Mouse (Mus musculus): Measurements from ENCODE around the gene Armc2. TPM values are rescaled to one million over a fixed set of nuclear protein-coding genes. Genes with fewer than 3 reads are reported as not detected.

Armc2 gene
- total and polyA plus RNA-seq, 3 experiments, result 0.34 to 0.99 (median 0.90) TPM

- no peak overlapping the region for H3K4me3 ChIP-seq (replicated peaks in 1 of 3; ENCODE audit: low read depth in 2 of 3, low read length in 2 of 3, poor library complexity in 1 of 3)
- H3K9ac ChIP-seq (ENCODE audit: insufficient read depth, low read depth), result no peak overlapping the region
- no peak overlapping the region for H3K27ac ChIP-seq (ENCODE audit: insufficient read depth, low read depth)
- no peaks in the 10 kb centered on the region for H3K36me3 ChIP-seq (replicated peaks in 1 of 2; ENCODE audit: control insufficient read depth in 1 of 2, insufficient read depth in 1 of 2, low read length in 1 of 2)
- H3K79me2 ChIP-seq (replicated peaks; ENCODE audit: control insufficient read depth, extremely low read depth, insufficient read depth, poor library complexity, severe bottlenecking), result no peaks in the 10 kb centered on the region
- no peaks in the 10 kb centered on the region for H3K27me3 ChIP-seq (replicated peaks)
- no peak for DNase-seq (ENCODE audit: extremely low read depth)
- H3K9me3 ChIP-seq (replicated peaks; ENCODE audit: low read length), result no peaks in the 10 kb centered on the region
- H3K4me1 ChIP-seq (ENCODE audit: control insufficient read depth in 1 of 2, insufficient read depth in 2 of 2), result no peaks in the 10 kb centered on the region
- dilution Hi-C loops (cut with MboI; ENCODE audit: extremely low pct_ligation_motif_present, extremely low pct_unique_long_range_greater_than_20kb, low sequenced_read_pairs), result no loop called here
- no peak overlapping the region for H3K4me2 ChIP-seq (ENCODE audit: insufficient read depth, low read depth, poor library complexity, severe bottlenecking)
- no peak for TF ChIP-seq SIN3A (IDR thresholded peaks at IDR 0.05; ENCODE audit: low read length)
- TF ChIP-seq ZKSCAN1 (IDR thresholded peaks at IDR 0.05; ENCODE audit: borderline replicate concordance, low read depth, low read length), result no peak
- TF ChIP-seq MXI1 (IDR thresholded peaks at IDR 0.05; ENCODE audit: low read depth, low read length), result no peak
- TF ChIP-seq NELFE (IDR thresholded peaks at IDR 0.05; ENCODE audit: low read depth, low read length), result no peak
- TF ChIP-seq ETS1 (conservative IDR thresholded peaks at IDR 0.05; ENCODE audit: low read depth, low read length), result no peak
- in situ Hi-C loops (cut with MboI; ENCODE audit: low pct_ligation_motif_present, low pct_unique_long_range_greater_than_20kb, low sequenced_read_pairs), result loop anchor here (25.0 kb wide), 1 partner anchor 299 kb away; the partner anchor contains the start of gene Ccdc162
These were observed 7.3 kb downstream of the Armc2 start for GRCm38 (mm10) chr10:42010761-42011435.

DNA sequence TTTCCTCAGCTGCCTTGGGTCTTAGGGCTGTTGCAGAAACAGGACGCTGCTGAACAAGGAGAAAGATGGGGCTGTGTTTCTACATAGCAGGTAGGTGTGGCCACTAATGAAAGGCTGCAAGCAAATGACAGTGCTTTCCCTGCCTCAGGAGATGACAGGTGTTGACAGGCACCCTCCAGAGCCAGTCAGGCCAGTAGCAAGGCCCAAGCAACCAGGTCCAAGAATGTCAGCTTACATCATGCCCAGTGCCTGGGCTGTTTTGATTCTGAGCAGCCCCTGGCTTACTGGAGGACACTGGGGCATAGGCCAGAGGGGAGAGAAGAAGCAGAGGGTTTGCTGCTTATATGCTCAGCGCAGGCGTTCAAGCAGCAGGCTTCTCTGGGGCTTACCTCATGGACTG, 13.0 kb downstream of the Armc2 start:
- Histone ChIP-seq H3K27ac (ENCODE audit: insufficient read depth, low read depth) (no peak overlapping the region), H3K79me2 (replicated peaks; ENCODE audit: control insufficient read depth, extremely low read depth, insufficient read depth, poor library complexity, severe bottlenecking) (no peaks in the 10 kb centered on the region), H3K4me3 (replicated peaks in 1 of 3; ENCODE audit: low read depth in 2 of 3, low read length in 2 of 3, poor library complexity in 1 of 3) (no peak overlapping the region), H3K4me2 (ENCODE audit: insufficient read depth, low read depth, poor library complexity, severe bottlenecking) (no peak overlapping the region), H3K4me1 (ENCODE audit: control insufficient read depth in 1 of 2, insufficient read depth in 2 of 2) (no peaks in the 10 kb centered on the region), H3K27me3 (replicated peaks) (no peaks in the 10 kb centered on the region), H3K9me3 (replicated peaks; ENCODE audit: low read length) (no peaks in the 10 kb centered on the region), H3K36me3 (replicated peaks in 1 of 2; ENCODE audit: control insufficient read depth in 1 of 2, insufficient read depth in 1 of 2, low read length in 1 of 2) (no peaks in the 10 kb centered on the region), H3K9ac (ENCODE audit: insufficient read depth, low read depth) (no peak overlapping the region)
- in situ Hi-C loops (cut with MboI; ENCODE audit: low pct_ligation_motif_present, low pct_unique_long_range_greater_than_20kb, low sequenced_read_pairs), result loop anchor here (25.0 kb wide), 1 partner anchor 293 kb away; the partner anchor contains the start of gene Ccdc162
- dilution Hi-C loops (cut with MboI; ENCODE audit: extremely low pct_ligation_motif_present, extremely low pct_unique_long_range_greater_than_20kb, low sequenced_read_pairs), result no loop called here
- TF ChIP-seq ZKSCAN1 (IDR thresholded peaks at IDR 0.05; ENCODE audit: borderline replicate concordance, low read depth, low read length) (no peak), EP300 (IDR thresholded peaks at IDR 0.05; ENCODE audit: low read length) (no peak), POLR2AphosphoS2 (IDR thresholded peaks at IDR 0.05; ENCODE audit: low read depth, low read length) (no peak), SIN3A (IDR thresholded peaks at IDR 0.05; ENCODE audit: low read length) (no peak), BHLHE40 (IDR thresholded peaks at IDR 0.05; ENCODE audit: low read depth, low read length) (no peak), ETS1 (conservative IDR thresholded peaks at IDR 0.05; ENCODE audit: low read depth, low read length) (no peak), USF1 (IDR thresholded peaks at IDR 0.05; ENCODE audit: low read depth, low read length) (no peak), RAD21 (IDR thresholded peaks at IDR 0.05; ENCODE audit: low read depth, low read length) (no peak), KAT2A (IDR thresholded peaks at IDR 0.05; ENCODE audit: insufficient replicate concordance, low read length) (no peak), PAX5 (IDR thresholded peaks at IDR 0.05; ENCODE audit: low read length) (no peak), NELFE (IDR thresholded peaks at IDR 0.05; ENCODE audit: low read depth, low read length) (no peak), CHD1 (IDR thresholded peaks at IDR 0.05; ENCODE audit: low read depth, low read length) (no peak), ZC3H11A (IDR thresholded peaks at IDR 0.05; ENCODE audit: low read depth, low read length) (no peak), MYC (IDR thresholded peaks at IDR 0.05; ENCODE audit: low read depth, low read length) (no peak), ELF1 (IDR thresholded peaks at IDR 0.05; ENCODE audit: low read depth, low read length) (no peak), MAZ (IDR thresholded peaks at IDR 0.05; ENCODE audit: low read depth, low read length) (no peak), MEF2A (IDR thresholded peaks at IDR 0.05; ENCODE audit: borderline replicate concordance, low read depth, low read length) (no peak)
- DNase-seq (ENCODE audit: extremely low read depth), result no peak

Measured in CH12.LX (cell line).